Mouse (Mus musculus) erythroid progenitor cell, adult 5-6 weeks (primary cell): ENCODE data around the gene Gm7954. TPM values are rescaled to one million over a fixed set of nuclear protein-coding genes. Genes with fewer than 3 reads are reported as not detected.
"Not testable (repeated sequence)": the region's sequence is repeated elsewhere in the genome, so short reads cannot be mapped to it uniquely, and the experiment has no call there.

ENCODE experiments used
- ATAC-seq: replicated peaks from 2 replicates; pipeline ENCODE4 v1.8.0; 2016; ENCODE audit warnings: moderate number of reproducible peaks, mild to moderate bottlenecking, moderate TSS enrichment, inconsistent platforms; ENCODE audit not compliant: poor library complexity, low FRiP score, severe bottlenecking
- total RNA-seq, 2 experiments: library from RNA; stranded (forward) in 1 of 2; stranded (reverse) in 1 of 2; fragments of 150-400 nt in 1 of 2; fragments of 186-747, 209-891 nt in 1 of 2; gene quantifications; 2 replicates each; pipeline versions ENCODE4 v1.2.3 to v1.2.4; 2015 to 2017; ENCODE audit warnings: low replicate concordance in 2 of 2

Gene Gm7954
- total RNA-seq (2015; ENCODE audit: low replicate concordance): not detected in 2 replicates
- not detected in 2 replicates for total RNA-seq (2017; ENCODE audit: low replicate concordance)

DNA sequence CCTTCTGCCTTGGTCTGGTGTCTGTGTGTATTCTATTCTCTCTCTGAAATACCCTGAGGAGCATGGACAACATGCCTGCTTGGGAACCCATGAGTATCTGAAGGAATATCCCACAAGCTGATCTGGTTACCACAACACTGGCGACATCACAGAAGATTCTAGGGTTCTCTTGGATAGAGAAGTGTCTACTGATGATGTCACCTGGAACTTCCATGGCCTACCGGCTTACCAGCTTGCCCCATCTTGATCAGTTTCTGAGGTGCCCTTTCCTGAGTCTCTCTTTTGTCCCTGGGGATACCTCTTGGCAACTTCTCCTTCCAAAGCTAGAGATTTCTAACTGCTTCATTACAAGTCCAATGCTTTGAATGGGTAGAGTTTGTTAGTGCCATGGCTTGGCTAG, at the start of gene Gm7954:
Gene Gm7954 (minus strand): TSS at position 101 of the 400 bp plus-strand sequence.
- not testable (repeated sequence) for ATAC-seq

DNA sequence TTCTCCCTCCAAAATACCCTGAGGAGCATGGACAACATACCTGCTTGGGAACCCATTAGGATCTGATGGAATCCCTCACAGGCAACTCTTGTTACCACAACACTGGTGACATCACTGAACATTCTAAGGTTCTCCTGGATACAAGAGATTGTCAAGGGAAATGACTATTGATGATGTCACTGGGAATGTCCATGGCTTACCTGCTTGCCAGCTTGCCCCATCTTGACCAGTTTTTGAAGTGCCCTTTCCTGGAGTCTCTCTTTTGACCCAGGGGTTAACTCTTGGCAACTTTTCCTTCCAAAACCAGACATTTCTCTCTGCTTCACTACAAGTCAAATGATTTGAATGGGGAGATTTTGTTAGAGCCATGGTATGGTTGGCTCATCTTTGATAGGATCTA, 36.1 kb upstream of the Gm7954 start, which contains the start of gene Gm3486:
Gene Gm3486 (minus strand): TSS at position 101 of the 400 bp plus-strand sequence.
- not testable (repeated sequence) for ATAC-seq

DNA sequence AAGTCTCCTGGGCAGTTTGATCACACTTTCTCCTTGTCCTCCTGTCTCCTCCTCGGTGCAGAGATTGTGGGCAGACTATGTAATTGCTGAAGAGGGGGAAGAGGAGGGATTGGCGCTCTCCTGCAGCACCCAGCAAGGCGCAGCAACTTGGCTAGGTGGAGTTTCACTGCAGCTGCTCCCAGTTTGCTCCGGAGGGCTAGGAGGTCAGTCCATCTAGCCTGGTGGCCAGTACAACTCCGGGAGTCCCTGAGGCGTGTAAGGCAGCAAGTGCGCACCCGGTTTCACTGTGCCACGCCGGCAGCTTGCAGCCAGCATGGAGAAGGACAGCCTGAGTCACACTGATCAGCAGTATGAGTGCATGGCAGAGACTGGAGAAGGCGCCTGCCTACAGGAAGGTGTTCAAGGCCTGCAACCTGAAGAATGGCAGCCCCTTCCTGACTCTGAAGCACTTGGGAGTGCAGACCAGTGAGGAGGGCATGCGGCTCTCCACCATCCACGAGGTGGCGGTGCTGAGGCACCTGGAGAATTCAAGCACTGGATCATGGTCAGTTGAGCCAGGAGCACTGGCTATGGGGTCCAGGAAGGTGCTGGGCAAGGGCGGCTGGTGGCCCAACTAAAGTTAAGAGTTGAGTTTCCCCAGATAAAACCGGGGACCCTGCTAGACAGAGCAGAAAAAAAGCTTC, 27.8 kb downstream of the Gm7954 start:
- not testable (repeated sequence) for ATAC-seq

DNA sequence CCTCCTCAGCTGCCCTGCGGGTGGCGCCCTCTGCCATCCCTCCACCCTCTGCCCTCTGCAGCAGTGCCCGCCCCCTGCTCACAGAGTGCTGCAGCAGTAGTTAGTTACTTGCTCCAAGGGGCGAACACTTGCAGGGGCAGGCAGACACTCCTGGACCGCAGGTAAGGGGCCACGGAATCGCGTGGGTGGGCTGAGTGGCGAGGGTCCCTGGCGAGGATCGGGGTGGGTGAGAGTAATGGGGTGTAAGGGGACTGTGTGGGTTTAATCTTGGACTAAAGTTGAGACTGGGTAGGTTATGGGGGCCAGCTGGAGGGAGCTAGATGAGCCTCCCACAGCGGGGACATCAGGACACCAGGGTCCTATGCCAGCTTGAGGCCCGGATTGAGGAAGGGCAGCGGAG, 28.6 kb downstream of the Gm7954 start:
- not testable (repeated sequence) for ATAC-seq

DNA sequence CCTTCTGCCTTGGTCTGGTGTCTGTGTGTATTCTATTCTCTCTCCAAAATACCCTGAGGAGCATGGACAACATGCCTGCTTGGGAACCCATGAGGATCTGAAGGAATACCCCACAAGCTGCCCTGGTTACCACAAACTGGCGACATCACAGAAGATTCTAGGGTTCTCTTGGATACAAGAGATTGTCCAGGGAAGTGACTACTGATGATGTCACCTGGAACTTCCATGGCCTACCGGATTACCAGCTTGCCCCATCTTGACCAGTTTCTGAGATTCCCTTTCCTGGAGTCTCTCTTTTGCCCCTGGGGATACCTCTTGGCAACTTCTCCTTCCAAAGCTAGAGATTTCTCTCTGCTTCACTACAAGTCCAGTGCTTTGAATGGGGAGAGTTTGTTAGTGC, 45.1 kb downstream of the Gm7954 start, which contains the start of gene Gm6482:
Gene Gm6482 (minus strand): TSS at position 101 of the 400 bp plus-strand sequence.
- ATAC-seq: not testable (repeated sequence)

Other genes with a start within 250 kb of the Gm7954 start
- not detected in 2 replicates for gene Gm2832, start 174.7 kb downstream of the Gm7954 start, total RNA-seq (2015; ENCODE audit: low replicate concordance)
- gene Gm2832, start 174.7 kb downstream of the Gm7954 start, total RNA-seq (2017; ENCODE audit: low replicate concordance): not detected in 2 replicates
- not detected in 2 replicates for gene Gm5798, start 104.9 kb downstream of the Gm7954 start, total RNA-seq (2015; ENCODE audit: low replicate concordance)
- not detected in 2 replicates for gene Gm5798, start 104.9 kb downstream of the Gm7954 start, total RNA-seq (2017; ENCODE audit: low replicate concordance)
- not detected in 2 replicates for gene Gm7945, start 67.1 kb downstream of the Gm7954 start, total RNA-seq (2015; ENCODE audit: low replicate concordance)
- not detected in 2 replicates for gene Gm7945, start 67.1 kb downstream of the Gm7954 start, total RNA-seq (2017; ENCODE audit: low replicate concordance)
- gene Gm6482, start 45.2 kb downstream of the Gm7954 start, total RNA-seq (2015; ENCODE audit: low replicate concordance): not detected in 2 replicates
- not detected in 2 replicates for gene Gm6482, start 45.2 kb downstream of the Gm7954 start, total RNA-seq (2017; ENCODE audit: low replicate concordance)
- gene Gm3486, start 36.0 kb upstream of the Gm7954 start, total RNA-seq (2015; ENCODE audit: low replicate concordance): not detected in 2 replicates
- gene Gm3486, start 36.0 kb upstream of the Gm7954 start, total RNA-seq (2017; ENCODE audit: low replicate concordance): not detected in 2 replicates
- not detected in 2 replicates for gene Gm7970, start 102.1 kb upstream of the Gm7954 start, total RNA-seq (2015; ENCODE audit: low replicate concordance)
- gene Gm7970, start 102.1 kb upstream of the Gm7954 start, total RNA-seq (2017; ENCODE audit: low replicate concordance): not detected in 2 replicates
- gene 1700049E17Rik2, start 119.7 kb upstream of the Gm7954 start, total RNA-seq (2015; ENCODE audit: low replicate concordance): not detected in 2 replicates
- gene 1700049E17Rik2, start 119.7 kb upstream of the Gm7954 start, total RNA-seq (2017; ENCODE audit: low replicate concordance): not detected in 2 replicates
- gene Gm3072, start 171.1 kb upstream of the Gm7954 start, total RNA-seq (2015; ENCODE audit: low replicate concordance): not detected in 2 replicates
- gene Gm3072, start 171.1 kb upstream of the Gm7954 start, total RNA-seq (2017; ENCODE audit: low replicate concordance): not detected in 2 replicates
- gene Gm3676, start 193.0 kb upstream of the Gm7954 start, total RNA-seq (2015; ENCODE audit: low replicate concordance): not detected in 2 replicates
- gene Gm3676, start 193.0 kb upstream of the Gm7954 start, total RNA-seq (2017; ENCODE audit: low replicate concordance): not detected in 2 replicates
- not detected in 2 replicates for gene Gm8068, start 248.4 kb upstream of the Gm7954 start, total RNA-seq (2015; ENCODE audit: low replicate concordance)
- not detected in 2 replicates for gene Gm8068, start 248.4 kb upstream of the Gm7954 start, total RNA-seq (2017; ENCODE audit: low replicate concordance)